Mouse (Mus musculus): ENCODE measurements around the gene Pik3cd. TPM values are rescaled to one million over a fixed set of nuclear protein-coding genes. Genes with fewer than 3 reads are reported as not detected.

The Pik3cd gene
- total RNA-seq, 2 experiments from 2014 or later, result 19.6 to 23.5 TPM

DNA sequence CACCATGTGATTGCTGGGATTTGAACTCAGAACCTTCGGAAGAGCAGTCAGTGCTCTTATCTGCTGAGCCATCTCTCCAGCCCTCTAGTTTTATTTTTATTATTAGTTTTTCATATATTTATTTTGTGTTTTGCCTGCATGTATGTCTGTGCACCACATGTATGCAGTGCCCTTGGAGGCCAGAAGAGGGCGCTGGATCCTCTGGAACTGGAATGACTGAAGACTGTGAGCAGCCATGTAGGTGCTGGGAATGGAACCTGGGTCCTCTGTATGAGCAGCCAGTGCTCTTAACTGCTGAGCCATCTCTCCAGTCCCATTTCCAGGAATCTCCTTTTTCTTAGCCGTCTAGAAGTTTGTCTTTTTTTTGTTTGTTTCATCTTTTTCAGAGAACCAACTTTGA lies 97.9 kb downstream of the Pik3cd start:
- no peak overlapping the region for H3K4me3 ChIP-seq
- peak; percentile 66 for TF ChIP-seq CTCF (conservative IDR thresholded peaks at IDR 0.05)
- no peak for DNase-seq (ENCODE audit: low spot score in 2 of 2)
- H3K27ac ChIP-seq, result no peak overlapping the region

DNA sequence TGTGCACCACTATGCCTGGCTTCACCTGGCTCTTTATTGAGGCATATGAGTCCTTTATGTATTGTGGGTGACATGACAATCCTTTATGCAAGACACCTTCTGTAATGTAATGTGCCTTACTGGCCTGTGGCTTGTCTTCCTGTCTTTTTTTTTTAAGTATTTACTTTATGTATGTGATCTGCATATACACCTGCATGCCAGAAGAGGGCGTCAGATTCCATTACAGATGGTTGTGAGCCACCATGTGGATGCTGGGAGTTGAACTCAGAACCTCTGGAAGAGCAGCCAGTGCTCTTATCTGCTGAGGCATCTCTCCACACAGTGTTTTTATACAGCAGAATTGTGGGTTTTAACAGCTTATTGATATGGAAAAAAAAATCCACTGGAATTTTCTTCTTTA lies 98.5 kb downstream of the Pik3cd start:
- Histone ChIP-seq H3K27ac (no peak overlapping the region), H3K4me3 (no peak overlapping the region)
- TF ChIP-seq CTCF (conservative IDR thresholded peaks at IDR 0.05), result peak; percentile 51
- DNase-seq (ENCODE audit: low spot score in 2 of 2), result no peak

GRCm38 (mm10) chr4:149602236-149602635 lies 100.1 kb downstream of the Pik3cd start:
- no peak overlapping the region for H3K27ac ChIP-seq

DNA sequence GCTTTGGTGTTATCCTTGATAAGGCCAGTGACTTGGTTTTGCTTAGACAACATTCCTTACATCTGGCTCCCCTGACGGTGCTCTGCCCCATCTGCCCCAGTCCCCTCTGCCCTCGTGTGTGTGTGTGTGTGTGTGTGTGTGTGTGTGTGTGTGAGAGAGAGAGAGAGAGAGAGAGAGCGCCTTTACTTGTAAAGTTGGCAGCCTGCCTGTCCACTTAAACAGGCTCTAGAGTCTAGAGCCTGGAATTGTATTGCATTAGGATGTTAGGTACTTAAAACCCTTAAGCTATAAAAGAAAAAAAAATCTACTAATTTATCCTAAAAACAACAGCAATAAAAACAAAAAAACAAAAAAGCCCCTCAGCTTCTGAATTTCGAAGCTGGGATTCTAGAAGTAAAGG lies 100.9 kb downstream of the Pik3cd start:
- Histone ChIP-seq H3K4me3 (no peak overlapping the region), H3K27ac (no peak overlapping the region)
- DNase-seq (ENCODE audit: low spot score in 2 of 2), result no peak
- TF ChIP-seq CTCF (conservative IDR thresholded peaks at IDR 0.05), result no peak

More at GRCm38 (mm10) chr4:149602236-149602635, 100.1 kb downstream of the Pik3cd start:
- no peak overlapping the region for H3K4me3 ChIP-seq
- no peak for DNase-seq (ENCODE audit: low spot score in 2 of 2)
- no peak for TF ChIP-seq CTCF (conservative IDR thresholded peaks at IDR 0.05)

- TF ChIP-seq CTCF (conservative IDR thresholded peaks at IDR 0.05), result no peak
- DNase-seq (ENCODE audit: low spot score in 2 of 2), result no peak
- Histone ChIP-seq H3K4me3 (no peak overlapping the region), H3K27ac (no peak overlapping the region)
Measured at GRCm38 (mm10) chr4:149600130-149600529, 102.2 kb downstream of the Pik3cd start.

DNA sequence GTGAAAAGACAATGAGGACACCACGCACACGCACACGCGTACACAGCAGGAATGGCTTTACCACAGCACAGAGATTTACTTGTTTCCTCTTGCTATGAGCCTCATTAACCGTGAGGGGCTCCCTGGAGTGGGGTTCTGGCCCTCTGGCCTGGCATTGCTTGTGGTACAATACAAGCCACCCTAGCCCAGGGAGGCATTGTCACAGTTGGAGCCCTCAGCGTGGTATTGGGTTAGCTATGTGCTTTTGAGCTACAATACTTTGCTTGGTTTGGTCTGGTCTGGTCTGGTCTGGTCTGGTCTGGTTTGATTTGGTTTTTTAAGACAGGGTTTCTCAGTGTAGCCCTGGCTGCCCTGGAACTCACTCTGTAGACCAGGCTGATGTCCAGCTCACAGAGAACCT lies 102.8 kb downstream of the Pik3cd start:
- TF ChIP-seq CTCF (conservative IDR thresholded peaks at IDR 0.05), result no peak
- H3K27ac ChIP-seq, result no peak overlapping the region
- no peak overlapping the region for H3K4me3 ChIP-seq
- DNase-seq (ENCODE audit: low spot score in 2 of 2), result no peak

Small RNAs within 50 kb of the gene (microRNA-seq; reads per million reads assigned to microRNA genes)
- 0.64 to 0.74 reads per million in 2 experiments for gene Mir7023

Other genes with a start within 250 kb of the Pik3cd start
- not detected for gene Rbp7, start 247.6 kb downstream of the Pik3cd start, total RNA-seq (2021)
- gene Tmem274, start 225.2 kb downstream of the Pik3cd start, total RNA-seq (2021), result not detected
- 1 to 10 TPM; 8.9 to 9.0 TPM for gene Nmnat1, start 217.4 kb downstream of the Pik3cd start, total RNA-seq (2021)
- 10 to 100 TPM; 15.3 to 16.9 TPM for gene Lzic, start 217.3 kb downstream of the Pik3cd start, total RNA-seq (2021)
- 10 to 100 TPM; 32.2 to 34.4 TPM for gene Ctnnbip1, start 184.3 kb downstream of the Pik3cd start, total RNA-seq (2021)
- 100 to 1,000 TPM; 748 to 817 TPM for gene Clstn1, start 116.1 kb downstream of the Pik3cd start, total RNA-seq (2021)
- 10 to 100 TPM; 69.7 to 78.3 TPM for gene Tmem201, start 35.5 kb upstream of the Pik3cd start, total RNA-seq (2021)
- gene Slc25a33, start 71.7 kb upstream of the Pik3cd start, total RNA-seq (2021), result 10 to 100 TPM; 35.6 to 35.8 TPM

Measured in layer of hippocampus, adult 2 months (tissue).